Mouse (Mus musculus) brain, embryonic 14.5 days (tissue): ENCODE results near the gene Gata3. TPM values are rescaled to one million over a fixed set of nuclear protein-coding genes. Genes with fewer than 3 reads are reported as not detected.
A peak's percentile ranks its signal among the peaks of the same experiment; 100 is the strongest.

Experiments used
- DNase-seq: peaks from one replicate; pipeline ENCODE4 v3.0.0-alpha.2; 2011; ENCODE audit warnings: low read depth
- CTCF ChIP-seq: fragments of 200-500 bp; IDR thresholded peaks from 2 replicates; pipeline ENCODE4 v1.5.1; 2012; ENCODE audit warnings: inconsistent platforms, mild to moderate bottlenecking, moderate library complexity, borderline replicate concordance; ENCODE audit not compliant: insufficient read depth, insufficient read length; ENCODE audit errors: extremely low read depth
- POLR2A ChIP-seq: fragments of 200-500 bp; IDR thresholded peaks from 2 replicates; pipeline ENCODE4 v1.6.1; 2012; ENCODE audit warnings: mild to moderate bottlenecking, inconsistent platforms, borderline replicate concordance; ENCODE audit not compliant: poor library complexity, insufficient read depth, insufficient read length, severe bottlenecking; ENCODE audit errors: extremely low read depth
- polyA plus RNA-seq: library from polyadenylated mRNA; depleted of rRNA; stranded (reverse); fragments of >200 nt; gene quantifications from 2 replicates; pipeline ENCODE4 v1.2.3, GENCODE M21; 2012; rRNA removed

The Gata3 gene
- polyA plus RNA-seq, 1 experiment, result 29.4 TPM

DNA sequence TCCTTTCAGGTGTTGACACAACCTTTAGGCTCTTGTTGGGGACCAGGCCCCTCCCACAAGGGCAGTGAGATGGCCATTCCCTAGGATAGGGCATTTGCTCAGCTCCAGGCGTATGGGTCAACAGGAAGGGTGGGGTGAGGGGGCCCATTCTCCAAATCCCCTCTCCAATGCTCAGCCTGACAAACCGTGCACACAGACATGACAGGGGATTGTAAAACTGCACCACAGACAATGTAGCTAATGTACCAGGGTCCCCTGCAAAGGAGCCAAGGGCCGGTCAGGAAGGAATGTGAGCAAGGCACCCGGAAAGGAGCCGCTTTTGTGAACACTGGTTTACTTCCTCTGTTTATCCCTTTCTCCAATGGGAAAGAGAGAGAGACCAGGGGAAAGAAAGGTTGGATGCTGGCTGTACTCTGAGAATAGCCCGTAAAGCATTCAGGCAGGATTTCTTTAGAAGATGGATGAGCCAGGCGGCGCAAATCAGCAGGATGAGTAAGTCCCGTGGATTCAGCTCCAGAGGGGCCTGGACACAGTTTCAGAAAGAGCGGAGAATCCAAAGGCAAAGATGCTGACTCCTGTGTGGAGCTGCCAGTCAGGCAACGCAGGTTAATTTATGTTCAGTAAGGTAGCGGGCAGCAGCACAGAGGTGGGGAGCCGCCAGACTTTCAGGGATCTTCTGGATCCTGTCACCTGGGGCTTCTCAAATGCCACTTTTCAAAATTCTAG, 36.8 kb downstream of the Gata3 start:
- peak; percentile 19 for DNase-seq
- TF ChIP-seq CTCF (no peak), POLR2A (no peak)

DNA sequence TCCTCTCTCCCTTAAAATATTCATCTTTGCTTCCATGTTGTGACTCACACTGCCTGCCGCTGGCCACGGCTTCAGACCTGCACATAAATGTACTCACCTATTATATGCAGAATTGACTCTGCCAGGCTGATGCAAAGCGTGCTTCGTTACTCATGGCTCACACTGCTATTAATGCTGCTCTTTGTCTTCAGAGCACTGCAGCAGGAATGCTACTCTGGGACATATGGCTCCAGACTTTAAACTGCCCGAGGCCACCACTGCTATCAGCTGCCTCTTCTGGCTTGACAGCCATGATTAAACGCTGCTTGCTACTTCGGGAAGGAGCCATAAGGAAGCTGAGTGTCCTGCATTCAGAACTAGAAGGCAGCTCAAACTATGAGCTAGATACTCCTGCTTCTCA, 54.6 kb downstream of the Gata3 start:
- peak; percentile 56 for DNase-seq
- TF ChIP-seq CTCF (no peak), POLR2A (no peak)

DNA sequence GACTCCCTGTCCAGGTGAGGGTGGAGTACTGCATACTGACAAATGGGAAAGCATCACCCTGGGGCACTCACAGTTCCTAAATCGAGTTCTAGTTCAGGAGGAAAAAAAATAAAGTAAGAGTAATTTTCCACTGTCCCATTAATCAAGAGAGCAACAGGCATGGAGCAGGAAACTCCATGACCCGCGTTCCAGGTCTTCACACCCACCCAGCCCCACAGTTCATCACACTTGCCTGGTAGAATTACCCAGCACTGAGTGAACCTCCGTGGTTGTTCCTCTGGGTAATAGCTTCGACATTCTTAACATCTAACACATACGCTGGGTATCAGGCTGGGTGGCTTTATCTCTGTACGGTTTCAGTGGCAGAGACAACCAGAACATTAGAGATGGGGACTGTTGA, 56.1 kb downstream of the Gata3 start:
- no peak for DNase-seq
- TF ChIP-seq POLR2A, result no peak

GRCm38 (mm10) chr2:9827624-9828023, 62.2 kb downstream of the Gata3 start:
- no peak for TF ChIP-seq POLR2A
- no peak for TF ChIP-seq CTCF
- no peak for DNase-seq

DNA sequence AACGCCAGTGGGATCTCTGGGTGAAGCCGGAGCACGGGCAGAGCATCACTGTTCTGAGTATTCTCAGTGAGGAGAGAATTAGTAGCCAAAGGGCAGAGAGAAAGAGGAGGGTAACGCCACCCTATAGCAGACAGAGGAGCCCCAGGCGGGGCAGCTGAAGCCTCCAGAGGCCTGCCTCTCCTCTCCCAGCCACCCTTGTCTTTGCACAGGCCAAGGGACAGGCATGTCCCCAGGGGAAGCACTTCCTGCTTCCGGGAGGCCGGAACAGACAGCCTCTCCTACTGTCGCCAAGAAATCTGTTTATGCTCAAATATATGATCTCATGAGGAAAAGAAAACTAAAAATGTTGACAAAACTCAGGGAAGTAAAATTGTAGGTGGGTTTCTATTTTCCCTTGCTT, 69.2 kb downstream of the Gata3 start:
- no peak for DNase-seq
- TF ChIP-seq POLR2A (no peak), CTCF (no peak)

DNA sequence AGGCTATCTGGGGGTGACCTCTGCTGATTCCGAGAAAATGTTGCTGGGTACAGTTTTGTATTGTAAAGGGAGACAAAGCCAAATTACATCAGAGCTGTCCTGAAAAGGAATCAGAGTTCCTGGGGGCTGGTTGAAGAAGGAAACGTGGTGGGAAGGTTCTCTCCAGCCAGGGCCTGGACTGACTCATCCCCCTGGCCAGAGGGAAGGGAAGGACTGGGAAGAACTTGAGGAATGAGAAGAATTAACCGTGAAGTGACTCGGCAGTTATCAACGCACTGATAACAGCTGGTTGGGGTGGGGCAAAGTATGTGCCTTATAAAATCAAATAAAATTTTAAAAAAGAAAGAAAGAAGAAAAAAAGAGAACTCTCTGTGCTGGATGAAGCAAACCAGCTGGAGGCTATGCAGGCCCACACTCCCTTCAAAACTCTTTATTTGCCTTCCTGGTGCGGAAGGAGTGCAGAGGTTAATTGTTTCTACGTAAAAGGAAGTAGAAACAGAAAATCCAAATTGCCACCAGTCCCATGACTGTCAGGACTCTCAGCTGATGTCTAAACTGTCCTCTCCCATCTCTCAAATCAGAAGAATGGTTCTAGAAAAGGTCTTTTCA, 71.6 kb downstream of the Gata3 start:
- no peak for TF ChIP-seq POLR2A
- no peak for TF ChIP-seq CTCF
- DNase-seq, result no peak

Other genes starting within 250 kb of the Gata3 start
- gene 4930412O13Rik, start 8.8 kb downstream of the Gata3 start, polyA plus RNA-seq, result 1.6 and 2.6 TPM in 2 replicates
- 1.0 and 1.3 TPM in 2 replicates for gene 9230102O04Rik, start 494 bp downstream of the Gata3 start, polyA plus RNA-seq
- 8.0 and 12.3 TPM in 2 replicates for gene Taf3, start 158.6 kb upstream of the Gata3 start, polyA plus RNA-seq
- 334 and 357 TPM in 2 replicates for gene Atp5c1, start 190.5 kb upstream of the Gata3 start, polyA plus RNA-seq
- gene Kin, start 190.6 kb upstream of the Gata3 start, polyA plus RNA-seq, result 15.9 and 17.8 TPM in 2 replicates
- 1.0 and 1.6 TPM in 2 replicates for gene Itih2, start 241.4 kb upstream of the Gata3 start, polyA plus RNA-seq